Mouse (Mus musculus): Measurements from ENCODE around the gene Pelp1.
"Not testable (repeated sequence)": the region's sequence is repeated elsewhere in the genome, so short reads cannot be mapped to it uniquely, and the experiment has no call there.

Gene Pelp1

GRCm38 (mm10) chr11:70426598-70426997 is 16.8 kb upstream of the Pelp1 start:
- DNase-seq (ENCODE audit: low read depth, low spot score) = not testable (repeated sequence)

- no peak for DNase-seq (ENCODE audit: low read depth, low spot score)
Measured at GRCm38 (mm10) chr11:70419486-70419885, 9.7 kb upstream of the Pelp1 start.

- DNase-seq (ENCODE audit: low read depth, low spot score) = no peak
Measured at GRCm38 (mm10) chr11:70418199-70418598, 8.4 kb upstream of the Pelp1 start.

- DNase-seq (ENCODE audit: low read depth, low spot score) = peak; percentile 89
Measured at GRCm38 (mm10) chr11:70413961-70414360, 4.1 kb upstream of the Pelp1 start.

- DNase-seq (ENCODE audit: low read depth, low spot score) = no peak
Measured at GRCm38 (mm10) chr11:70412591-70412990, 2.8 kb upstream of the Pelp1 start.

GRCm38 (mm10) chr11:70410297-70410643 is 439 bp upstream of the Pelp1 start:
- no peak for DNase-seq (ENCODE audit: low read depth, low spot score)

- no peak for DNase-seq (ENCODE audit: low read depth, low spot score)
Measured at GRCm38 (mm10) chr11:70403598-70403997, 6.2 kb downstream of the Pelp1 start.

GRCm38 (mm10) chr11:70389421-70389820 is 20.4 kb downstream of the Pelp1 start:
- DNase-seq (ENCODE audit: low read depth, low spot score) = no peak

GRCm38 (mm10) chr11:70387436-70387835 is 22.4 kb downstream of the Pelp1 start:
- no peak for DNase-seq (ENCODE audit: low read depth, low spot score)

GRCm38 (mm10) chr11:70384136-70384535 is 25.7 kb downstream of the Pelp1 start:
- DNase-seq (ENCODE audit: low read depth, low spot score) = no peak

GRCm38 (mm10) chr11:70381330-70381729 is 28.5 kb downstream of the Pelp1 start:
- no peak for DNase-seq (ENCODE audit: low read depth, low spot score)

- DNase-seq (ENCODE audit: low read depth, low spot score) = no peak
Measured at GRCm38 (mm10) chr11:70380478-70381005, 29.3 kb downstream of the Pelp1 start.

- DNase-seq (ENCODE audit: low read depth, low spot score) = no peak
Measured at GRCm38 (mm10) chr11:70376054-70376453, 33.8 kb downstream of the Pelp1 start.

- DNase-seq (ENCODE audit: low read depth, low spot score) = no peak
Measured at GRCm38 (mm10) chr11:70374302-70374701, 35.5 kb downstream of the Pelp1 start.

GRCm38 (mm10) chr11:70372849-70373557 is 36.8 kb downstream of the Pelp1 start:
- no peak for DNase-seq (ENCODE audit: low read depth, low spot score)

- no peak for DNase-seq (ENCODE audit: low read depth, low spot score)
Measured at GRCm38 (mm10) chr11:70372396-70372795, 37.4 kb downstream of the Pelp1 start.

GRCm38 (mm10) chr11:70368626-70369025 is 41.2 kb downstream of the Pelp1 start:
- DNase-seq (ENCODE audit: low read depth, low spot score) = not testable (repeated sequence)

- DNase-seq (ENCODE audit: low read depth, low spot score) = not testable (repeated sequence)
Measured at GRCm38 (mm10) chr11:70367701-70368100, 42.1 kb downstream of the Pelp1 start.

GRCm38 (mm10) chr11:70351868-70352267 is 58.0 kb downstream of the Pelp1 start, which contains the start of gene Alox15:
TSS of gene Alox15 (minus strand) at chr11:70352031.
- DNase-seq (ENCODE audit: low read depth, low spot score) = no peak

- DNase-seq (ENCODE audit: low read depth, low spot score) = no peak
Measured at GRCm38 (mm10) chr11:70348630-70349029, 61.2 kb downstream of the Pelp1 start.

- no peak for DNase-seq (ENCODE audit: low read depth, low spot score)
Measured at GRCm38 (mm10) chr11:70347861-70348260, 62.0 kb downstream of the Pelp1 start.

- DNase-seq (ENCODE audit: low read depth, low spot score) = no peak
Measured at GRCm38 (mm10) chr11:70345546-70345945, 64.3 kb downstream of the Pelp1 start.

GRCm38 (mm10) chr11:70345061-70345460 is 64.8 kb downstream of the Pelp1 start:
- no peak for DNase-seq (ENCODE audit: low read depth, low spot score)
